Mouse (Mus musculus): ENCODE results near the gene Elovl7. TPM values are rescaled to one million over a fixed set of nuclear protein-coding genes. Genes with fewer than 3 reads are reported as not detected.

Gene Elovl7
- polyA plus RNA-seq, 2 experiments, result 0.51 to 1.8 TPM

- WGBS (ENCODE audit: insufficient replicate concordance), result 31% methylated on average over 5 of the region's 5 CpGs
- peaks cover 0 to 9% of the 10 kb centered on the region in 2 experiments; a peak in 3 of 4 replicates for H3K4me1 ChIP-seq (replicated peaks; ENCODE audit: control insufficient read depth in 2 of 2, insufficient read depth in 2 of 2, low read length in 1 of 2)
- H3K4me3 ChIP-seq (ENCODE audit: insufficient read depth in 1 of 2, low read depth in 2 of 2, low read length in 2 of 2), result no peak overlapping the region
- no peak overlapping the region for H3K27ac ChIP-seq
- H3K36me3 ChIP-seq (replicated peaks; ENCODE audit: control insufficient read depth, insufficient read depth, low read depth), result no peaks in the 10 kb centered on the region
- H3K27me3 ChIP-seq (ENCODE audit: control insufficient read depth, insufficient read depth, low read length), result peaks cover 37% of the 10 kb centered on the region
- no peak for TF ChIP-seq EP300 (IDR thresholded peaks at IDR 0.05; ENCODE audit: low read depth)
- no peak for TF ChIP-seq CTCF (IDR thresholded peaks at IDR 0.05; ENCODE audit: low read depth)
- ATAC-seq (ENCODE audit: insufficient read depth) (no peak), DNase-seq (ENCODE audit: low read depth in 3 of 3, low spot score in 3 of 3) (no peak)
- no peak overlapping the region for H3K4me2 ChIP-seq (ENCODE audit: low read depth)
- H3K9me3 ChIP-seq (ENCODE audit: control insufficient read depth, low read length), result no peaks in the 10 kb centered on the region
- H3K9ac ChIP-seq (replicated peaks), result no peak overlapping the region
Measured at GRCm38 (mm10) chr13:108212397-108213018, 1.7 kb upstream of the Elovl7 start.

- Histone ChIP-seq H3K36me3 (replicated peaks; ENCODE audit: control insufficient read depth, insufficient read depth, low read depth) (no peaks in the 10 kb centered on the region), H3K9me3 (ENCODE audit: control insufficient read depth, low read length) (no peaks in the 10 kb centered on the region), H3K27me3 (ENCODE audit: control insufficient read depth, insufficient read depth, low read length) (peaks cover 37% of the 10 kb centered on the region), H3K27ac (no peak overlapping the region), H3K9ac (replicated peaks) (no peak overlapping the region), H3K4me2 (ENCODE audit: low read depth) (peak overlapping the region; percentile 62), H3K4me3 (ENCODE audit: insufficient read depth in 1 of 2, low read depth in 2 of 2, low read length in 2 of 2) (peak overlapping the region; percentile 49 to 53), H3K4me1 (replicated peaks; ENCODE audit: control insufficient read depth in 2 of 2, insufficient read depth in 2 of 2, low read length in 1 of 2) (peaks cover 0 to 9% of the 10 kb centered on the region in 2 experiments; a peak in 3 of 4 replicates)
- TF ChIP-seq EP300 (IDR thresholded peaks at IDR 0.05; ENCODE audit: low read depth) (no peak), CTCF (IDR thresholded peaks at IDR 0.05; ENCODE audit: low read depth) (no peak)
- ATAC-seq (ENCODE audit: insufficient read depth), result peak; percentile 55
- under 1% methylated on average over 50 of the region's 50 CpGs for WGBS (ENCODE audit: insufficient replicate concordance)
- DNase-seq (ENCODE audit: low read depth in 3 of 3, low spot score in 3 of 3), result no peak
Measured at GRCm38 (mm10) chr13:108214485-108215107, 392 bp downstream of the Elovl7 start.

- no peak for ATAC-seq (ENCODE audit: insufficient read depth)
- Histone ChIP-seq H3K9ac (replicated peaks) (no peak overlapping the region), H3K4me3 (ENCODE audit: insufficient read depth in 1 of 2, low read depth in 2 of 2, low read length in 2 of 2) (peak overlapping the region; percentile 49 to 53), H3K4me1 (replicated peaks; ENCODE audit: control insufficient read depth in 2 of 2, insufficient read depth in 2 of 2, low read length in 1 of 2) (peaks cover 0 to 9% of the 10 kb centered on the region in 2 experiments; a peak in 3 of 4 replicates), H3K4me2 (ENCODE audit: low read depth) (peak overlapping the region; percentile 62), H3K9me3 (ENCODE audit: control insufficient read depth, low read length) (no peaks in the 10 kb centered on the region), H3K27me3 (ENCODE audit: control insufficient read depth, insufficient read depth, low read length) (peaks cover 37% of the 10 kb centered on the region), H3K36me3 (replicated peaks; ENCODE audit: control insufficient read depth, insufficient read depth, low read depth) (no peaks in the 10 kb centered on the region), H3K27ac (no peak overlapping the region)
- no peak for TF ChIP-seq EP300 (IDR thresholded peaks at IDR 0.05; ENCODE audit: low read depth)
- TF ChIP-seq CTCF (IDR thresholded peaks at IDR 0.05; ENCODE audit: low read depth), result no peak
- no peak for DNase-seq (ENCODE audit: low read depth in 3 of 3, low spot score in 3 of 3)
- 1% methylated on average over 12 of the region's 12 CpGs for WGBS (ENCODE audit: insufficient replicate concordance)
Measured at GRCm38 (mm10) chr13:108215231-108215780, 1.1 kb downstream of the Elovl7 start.

GRCm38 (mm10) chr13:108219773-108220172 lies 5.6 kb downstream of the Elovl7 start:
- H3K27ac ChIP-seq, result no peak overlapping the region
- TF ChIP-seq EP300 (IDR thresholded peaks at IDR 0.05; ENCODE audit: low read depth) (no peak), CTCF (IDR thresholded peaks at IDR 0.05; ENCODE audit: low read depth) (no peak)
- peaks cover 0 to 3% of the 10 kb centered on the region in 2 experiments; a peak in 2 of 4 replicates for H3K4me1 ChIP-seq (replicated peaks; ENCODE audit: control insufficient read depth in 2 of 2, insufficient read depth in 2 of 2, low read length in 1 of 2)
- ATAC-seq (ENCODE audit: insufficient read depth), result no peak
- 64% methylated on average over 7 of the region's 7 CpGs for WGBS (ENCODE audit: insufficient replicate concordance)
- H3K27me3 ChIP-seq (ENCODE audit: control insufficient read depth, insufficient read depth, low read length), result peaks cover 22% of the 10 kb centered on the region
- H3K4me3 ChIP-seq (ENCODE audit: insufficient read depth in 1 of 2, low read depth in 2 of 2, low read length in 2 of 2), result no peak overlapping the region
- H3K36me3 ChIP-seq (replicated peaks; ENCODE audit: control insufficient read depth, insufficient read depth, low read depth), result no peaks in the 10 kb centered on the region
- no peaks in the 10 kb centered on the region for H3K9me3 ChIP-seq (ENCODE audit: control insufficient read depth, low read length)
- no peak overlapping the region for H3K4me2 ChIP-seq (ENCODE audit: low read depth)
- no peak for DNase-seq (ENCODE audit: low read depth in 3 of 3, low spot score in 3 of 3)
- no peak overlapping the region for H3K9ac ChIP-seq (replicated peaks)

- ATAC-seq (ENCODE audit: insufficient read depth), result no peak
- H3K36me3 ChIP-seq (replicated peaks; ENCODE audit: control insufficient read depth, insufficient read depth, low read depth), result no peaks in the 10 kb centered on the region
Measured at GRCm38 (mm10) chr13:108229191-108229590, 15.0 kb downstream of the Elovl7 start.

More at GRCm38 (mm10) chr13:108229191-108229590, 15.0 kb downstream of the Elovl7 start:
- Histone ChIP-seq H3K9me3 (ENCODE audit: control insufficient read depth, low read length) (no peaks in the 10 kb centered on the region), H3K4me3 (ENCODE audit: insufficient read depth in 1 of 2, low read depth in 2 of 2, low read length in 2 of 2) (no peak overlapping the region), H3K4me1 (replicated peaks; ENCODE audit: control insufficient read depth in 2 of 2, insufficient read depth in 2 of 2, low read length in 1 of 2) (no peaks in the 10 kb centered on the region), H3K27me3 (ENCODE audit: control insufficient read depth, insufficient read depth, low read length) (no peaks in the 10 kb centered on the region), H3K27ac (no peak overlapping the region), H3K9ac (replicated peaks) (no peak overlapping the region), H3K4me2 (ENCODE audit: low read depth) (no peak overlapping the region)
- 52% methylated on average over 3 of the region's 3 CpGs for WGBS (ENCODE audit: insufficient replicate concordance)
- no peak for DNase-seq (ENCODE audit: low read depth in 3 of 3, low spot score in 3 of 3)
- TF ChIP-seq EP300 (IDR thresholded peaks at IDR 0.05; ENCODE audit: low read depth), result no peak
- no peak for TF ChIP-seq CTCF (IDR thresholded peaks at IDR 0.05; ENCODE audit: low read depth)
